Mouse (Mus musculus) liver, embryonic 12.5 days (tissue): ENCODE measurements around the gene Nxph1. TPM values are rescaled to one million over a fixed set of nuclear protein-coding genes. Genes with fewer than 3 reads are reported as not detected.

ENCODE experiments used
- ATAC-seq: fragments of 200-750 bp; cut with Nextera tagmentation; 2 replicates; pipeline ENCODE4 v1.8.0; 2017; ENCODE audit warnings: moderate number of reproducible peaks, mild to moderate bottlenecking, moderate library complexity
- H3K27ac ChIP-seq: fragments of 300-500 bp; sonication (generic); 2 replicates; pipeline ENCODE4 v1.5.1; 2016; ENCODE audit warnings: mild to moderate bottlenecking
- H3K27me3 ChIP-seq: fragments of 300-500 bp; sonication (generic); replicated peaks from 2 replicates; pipeline ENCODE4 v1.6.1; 2016; ENCODE audit warnings: mild to moderate bottlenecking, moderate library complexity
- H3K36me3 ChIP-seq: fragments of 300-500 bp; sonication (generic); 2 replicates; pipeline ENCODE4 v1.6.1; 2016; ENCODE audit warnings: mild to moderate bottlenecking, moderate library complexity
- H3K4me1 ChIP-seq: fragments of 300-500 bp; sonication (generic); 2 replicates; pipeline ENCODE4 v1.6.1; 2016
- H3K4me2 ChIP-seq: fragments of 300-500 bp; sonication (generic); 2 replicates; pipeline ENCODE4 v1.6.1; 2016; ENCODE audit warnings: mild to moderate bottlenecking, moderate library complexity
- H3K4me3 ChIP-seq: fragments of 300-500 bp; sonication (generic); 2 replicates; pipeline ENCODE4 v1.5.1; 2016; ENCODE audit warnings: mild to moderate bottlenecking, moderate library complexity
- H3K9ac ChIP-seq: fragments of 300-500 bp; sonication (generic); 2 replicates; pipeline ENCODE4 v1.6.1; 2016; ENCODE audit warnings: mild to moderate bottlenecking, moderate library complexity
- H3K9me3 ChIP-seq: fragments of 300-500 bp; sonication (generic); replicated peaks from 2 replicates; pipeline ENCODE4 v1.6.1; 2016; ENCODE audit warnings: mild to moderate bottlenecking, moderate library complexity
- WGBS: fragments of 180-500 bp; shearing (Covaris S2); methylation state at CpG from one replicate; pipeline ENCODE4 v1.1.7; 2016; ENCODE audit not compliant: insufficient replicate concordance; 5-methylcytosine and 5-hydroxymethylcytosine counted together
- polyA plus RNA-seq: library from polyadenylated mRNA; unstranded; fragments of >200 nt; fragmentation: Nextera tagmentation; extraction: Ambion mirVana; gene quantifications from 2 replicates; pipeline ENCODE4 v1.2.1, GENCODE M21; 2016

Gene Nxph1
- polyA plus RNA-seq, 1 experiment from 2014 or later: not detected

- ATAC-seq: no peak
- Histone ChIP-seq H3K4me3 (peak overlapping the region; percentile 27), H3K4me2 (peak overlapping the region; percentile 47), H3K9me3 (no peaks in the 10 kb centered on the region), H3K4me1 (peaks cover 8% of the 10 kb centered on the region), H3K9ac (no peak overlapping the region), H3K36me3 (no peaks in the 10 kb centered on the region), H3K27me3 (peaks cover 87% of the 10 kb centered on the region), H3K27ac (no peak overlapping the region)
- 3% methylated on average over 26 of the region's 26 CpGs for WGBS
These were observed 2.5 kb downstream of the Nxph1 start for GRCm38 (mm10) chr6:8950611-8951325.

- H3K9me3 ChIP-seq: no peaks in the 10 kb centered on the region
- H3K4me2 ChIP-seq: peak overlapping the region; percentile 47
- under 1% methylated on average over 24 of the region's 24 CpGs for WGBS
- H3K4me3 ChIP-seq: peak overlapping the region; percentile 27
- H3K9ac ChIP-seq: no peak overlapping the region
- ATAC-seq: no peak
- H3K4me1 ChIP-seq: peaks cover 8% of the 10 kb centered on the region
- H3K27ac ChIP-seq: no peak overlapping the region
- no peaks in the 10 kb centered on the region for H3K36me3 ChIP-seq
- H3K27me3 ChIP-seq: peaks cover 93% of the 10 kb centered on the region
These were observed 3.1 kb downstream of the Nxph1 start for GRCm38 (mm10) chr6:8951326-8951695.

GRCm38 (mm10) chr6:8951884-8952590 is 3.8 kb downstream of the Nxph1 start:
- peaks cover 97% of the 10 kb centered on the region for H3K27me3 ChIP-seq
- H3K4me2 ChIP-seq: no peak overlapping the region
- no peaks in the 10 kb centered on the region for H3K9me3 ChIP-seq
- H3K9ac ChIP-seq: no peak overlapping the region
- no peak overlapping the region for H3K27ac ChIP-seq
- H3K4me3 ChIP-seq: no peak overlapping the region
- no peak for ATAC-seq
- no peaks in the 10 kb centered on the region for H3K36me3 ChIP-seq
- H3K4me1 ChIP-seq: peaks cover 8% of the 10 kb centered on the region
- WGBS: 21% methylated on average over 15 of the region's 15 CpGs

GRCm38 (mm10) chr6:8955817-8956529 is 7.7 kb downstream of the Nxph1 start:
- Histone ChIP-seq H3K4me1 (peaks cover 4% of the 10 kb centered on the region; the same call in 1 of the 2 replicates), H3K9ac (no peak overlapping the region), H3K27ac (no peak overlapping the region), H3K36me3 (no peaks in the 10 kb centered on the region), H3K27me3 (peaks cover 81% of the 10 kb centered on the region), H3K4me2 (no peak overlapping the region), H3K9me3 (no peaks in the 10 kb centered on the region), H3K4me3 (no peak overlapping the region)
- WGBS: 3% methylated on average over 35 of the region's 35 CpGs
- no peak for ATAC-seq

- Histone ChIP-seq H3K9ac (no peak overlapping the region), H3K9me3 (no peaks in the 10 kb centered on the region), H3K4me2 (no peak overlapping the region), H3K27me3 (peaks cover 71% of the 10 kb centered on the region), H3K27ac (no peak overlapping the region), H3K4me3 (no peak overlapping the region), H3K36me3 (no peaks in the 10 kb centered on the region), H3K4me1 (no peaks in the 10 kb centered on the region)
- no peak for ATAC-seq
- 8% methylated on average over 25 of the region's 25 CpGs for WGBS
These were observed 8.7 kb downstream of the Nxph1 start for GRCm38 (mm10) chr6:8956743-8957528.

GRCm38 (mm10) chr6:8957529-8957887 is 9.3 kb downstream of the Nxph1 start:
- peaks cover 66% of the 10 kb centered on the region for H3K27me3 ChIP-seq
- no peaks in the 10 kb centered on the region for H3K9me3 ChIP-seq
- H3K36me3 ChIP-seq: no peaks in the 10 kb centered on the region
- no peak overlapping the region for H3K4me2 ChIP-seq
- H3K9ac ChIP-seq: no peak overlapping the region
- no peak overlapping the region for H3K27ac ChIP-seq
- H3K4me1 ChIP-seq: no peaks in the 10 kb centered on the region
- H3K4me3 ChIP-seq: no peak overlapping the region
- no peak for ATAC-seq
- under 1% methylated on average over 15 of the region's 15 CpGs for whole genome bisulfite sequencing

- Histone ChIP-seq H3K27ac (no peak overlapping the region), H3K9ac (no peak overlapping the region), H3K4me3 (no peak overlapping the region), H3K27me3 (peaks cover 58% of the 10 kb centered on the region), H3K36me3 (no peaks in the 10 kb centered on the region), H3K4me2 (no peak overlapping the region), H3K9me3 (no peaks in the 10 kb centered on the region), H3K4me1 (no peaks in the 10 kb centered on the region)
- no peak for ATAC-seq
- 6% methylated on average over 28 of the region's 28 CpGs for WGBS
These were observed 10.1 kb downstream of the Nxph1 start for GRCm38 (mm10) chr6:8958081-8958919.

GRCm38 (mm10) chr6:8959810-8960209 is 11.6 kb downstream of the Nxph1 start:
- no peak overlapping the region for H3K27ac ChIP-seq
- H3K4me1 ChIP-seq: no peaks in the 10 kb centered on the region
- H3K4me3 ChIP-seq: no peak overlapping the region
- no peak for ATAC-seq
- H3K9ac ChIP-seq: no peak overlapping the region
- H3K9me3 ChIP-seq: no peaks in the 10 kb centered on the region
- peaks cover 45% of the 10 kb centered on the region for H3K27me3 ChIP-seq
- no peaks in the 10 kb centered on the region for H3K36me3 ChIP-seq
- no peak overlapping the region for H3K4me2 ChIP-seq
- WGBS: 61% methylated on average over 4 of the region's 4 CpGs

- ATAC-seq: no peak
- WGBS: 62% methylated on average over 2 of the region's 2 CpGs
These were observed 22.3 kb downstream of the Nxph1 start for GRCm38 (mm10) chr6:8970576-8970975.

GRCm38 (mm10) chr6:8979237-8979871 is 31.1 kb downstream of the Nxph1 start:
- Histone ChIP-seq H3K27ac (no peak overlapping the region), H3K27me3 (no peaks in the 10 kb centered on the region), H3K4me3 (no peak overlapping the region), H3K4me1 (no peaks in the 10 kb centered on the region), H3K4me2 (no peak overlapping the region), H3K9ac (no peak overlapping the region), H3K9me3 (no peaks in the 10 kb centered on the region), H3K36me3 (no peaks in the 10 kb centered on the region)
- WGBS: 61% methylated on average over 4 of the region's 4 CpGs
- no peak for ATAC-seq

More at GRCm38 (mm10) chr6:8970576-8970975, 22.3 kb downstream of the Nxph1 start:
- no peaks in the 10 kb centered on the region for H3K9me3 ChIP-seq
- H3K27me3 ChIP-seq: no peaks in the 10 kb centered on the region
- no peak overlapping the region for H3K4me3 ChIP-seq
- no peaks in the 10 kb centered on the region for H3K36me3 ChIP-seq
- no peak overlapping the region for H3K9ac ChIP-seq
- H3K4me1 ChIP-seq: no peaks in the 10 kb centered on the region
- no peak overlapping the region for H3K4me2 ChIP-seq
- H3K27ac ChIP-seq: no peak overlapping the region
